Mouse (Mus musculus) cortical plate, adult 2 months (tissue): ENCODE data around the gene Osbpl9.

Experiments used
- CTCF ChIP-seq: fragments of 200-500 bp; IDR thresholded peaks from 2 replicates; pipeline ENCODE4 v1.5.1; 2011; ENCODE audit warnings: mild to moderate bottlenecking, control low read depth, low read length; ENCODE audit not compliant: insufficient read depth; ENCODE audit errors: extremely low read depth
- POLR2A ChIP-seq: fragments of 200-500 bp; IDR thresholded peaks from 2 replicates; pipeline ENCODE4 v1.6.1; 2011; ENCODE audit warnings: mild to moderate bottlenecking, low read length, control low read depth; ENCODE audit not compliant: insufficient read depth; ENCODE audit errors: extremely low read depth

DNA sequence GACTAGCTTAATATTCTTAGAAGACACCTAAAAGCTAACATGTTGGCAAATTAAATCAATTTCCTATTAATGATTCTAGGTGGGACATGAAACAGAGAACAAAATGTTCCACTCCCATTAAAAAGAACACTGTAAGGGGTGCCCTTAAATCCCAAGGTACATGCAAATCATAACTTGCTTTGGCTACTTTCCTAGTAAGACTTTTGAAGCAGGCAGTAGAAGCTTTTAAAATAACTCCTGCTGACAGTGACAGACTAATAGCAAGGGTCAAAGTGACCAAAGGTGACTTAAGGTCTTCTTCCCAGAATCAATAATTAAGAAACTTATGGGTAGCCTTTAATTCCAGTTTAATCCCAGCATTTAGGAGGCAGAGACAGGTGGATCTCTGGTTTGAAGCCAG is 95.5 kb downstream of the Osbpl9 start:
- TF ChIP-seq CTCF (no peak), POLR2A (no peak)
